Mouse (Mus musculus) adrenal gland, postnatal 14 days (tissue): Measurements from ENCODE around the gene Dnttip2. TPM values are rescaled to one million over a fixed set of nuclear protein-coding genes. Genes with fewer than 3 reads are reported as not detected.
"Not testable (repeated sequence)": the region's sequence is repeated elsewhere in the genome, so short reads cannot be mapped to it uniquely, and the experiment has no call there.

Experiments
- DNase-seq: peaks from one replicate; pipeline ENCODE4 v3.0.0; 2021; ENCODE audit warnings: mixed read lengths
- total RNA-seq: library from RNA; stranded (reverse); gene quantifications from 2 replicates; pipeline ENCODE4 v1.2.3, GENCODE M21; 2021

Dnttip2 gene
- total RNA-seq, 1 experiment from 2014 or later: 44.7 TPM

GRCm38 (mm10) chr3:122289344-122289743 lies 15.2 kb downstream of the Dnttip2 start:
- DNase-seq: not testable (repeated sequence)

- DNase-seq: no peak
These were observed 16.5 kb downstream of the Dnttip2 start for GRCm38 (mm10) chr3:122290696-122291095.

GRCm38 (mm10) chr3:122291828-122292227 lies 17.6 kb downstream of the Dnttip2 start:
- DNase-seq: no peak

GRCm38 (mm10) chr3:122292300-122293222 lies 18.4 kb downstream of the Dnttip2 start:
- DNase-seq: peak; percentile 95

- DNase-seq: peak; percentile 94
These were observed 19.2 kb downstream of the Dnttip2 start for GRCm38 (mm10) chr3:122293223-122293953.

GRCm38 (mm10) chr3:122293954-122294850 lies 20.0 kb downstream of the Dnttip2 start, which contains the start of gene Bcar3:
TSS of gene Bcar3 (plus strand) at chr3:122294136.
- DNase-seq: peak; percentile 94

- DNase-seq: peak; percentile 82
These were observed 21.3 kb downstream of the Dnttip2 start for GRCm38 (mm10) chr3:122295511-122295910.

GRCm38 (mm10) chr3:122296979-122297378 lies 22.8 kb downstream of the Dnttip2 start:
- DNase-seq: peak; percentile 80

GRCm38 (mm10) chr3:122300983-122301919 lies 27.1 kb downstream of the Dnttip2 start:
- peak; percentile 87 for DNase-seq

- no peak for DNase-seq
These were observed 30.4 kb downstream of the Dnttip2 start for GRCm38 (mm10) chr3:122304560-122304959.

- DNase-seq: no peak
These were observed 33.9 kb downstream of the Dnttip2 start for GRCm38 (mm10) chr3:122307894-122308671.

GRCm38 (mm10) chr3:122308981-122309380 lies 34.8 kb downstream of the Dnttip2 start:
- no peak for DNase-seq

- peak; percentile 91 for DNase-seq
These were observed 37.9 kb downstream of the Dnttip2 start for GRCm38 (mm10) chr3:122312078-122312477.

GRCm38 (mm10) chr3:122312936-122313629 lies 38.9 kb downstream of the Dnttip2 start:
- peak; percentile 62 for DNase-seq

GRCm38 (mm10) chr3:122313936-122314335 lies 39.7 kb downstream of the Dnttip2 start:
- no peak for DNase-seq

- peak; percentile 15 for DNase-seq
These were observed 42.4 kb downstream of the Dnttip2 start for GRCm38 (mm10) chr3:122316621-122317020.

GRCm38 (mm10) chr3:122317339-122317738 lies 43.2 kb downstream of the Dnttip2 start:
- DNase-seq: peak; percentile 55

- DNase-seq: no peak
These were observed 48.0 kb downstream of the Dnttip2 start for GRCm38 (mm10) chr3:122322226-122322625.

- DNase-seq: no peak
These were observed 49.7 kb downstream of the Dnttip2 start for GRCm38 (mm10) chr3:122323841-122324240.
